Mouse (Mus musculus) left cerebral cortex, postnatal 36 days (tissue): Measurements from ENCODE around the gene Chrm3. TPM values are rescaled to one million over a fixed set of nuclear protein-coding genes. Genes with fewer than 3 reads are reported as not detected.
"Not testable (repeated sequence)": the region's sequence is repeated elsewhere in the genome, so short reads cannot be mapped to it uniquely, and the experiment has no call there.

Experiments
- DNase-seq, 2 experiments: peaks; one replicate each; pipeline ENCODE4 v3.0.0; 2021 to 2022; ENCODE audit warnings: low spot score in 2 of 2, mixed read lengths in 1 of 2
- intact Hi-C: fragments of 180-260 bp; cut with DNase I; formaldehyde crosslinking; loops from one replicate; pipeline ENCODE4 v1.15.1; 2025
- total RNA-seq, 2 experiments: library from RNA; stranded (reverse); gene quantifications; 2 replicates each; pipeline ENCODE4 v1.2.3; 2021

Gene Chrm3
- total RNA-seq, result 10 to 100 TPM; 54.9 to 68.4 TPM

DNA sequence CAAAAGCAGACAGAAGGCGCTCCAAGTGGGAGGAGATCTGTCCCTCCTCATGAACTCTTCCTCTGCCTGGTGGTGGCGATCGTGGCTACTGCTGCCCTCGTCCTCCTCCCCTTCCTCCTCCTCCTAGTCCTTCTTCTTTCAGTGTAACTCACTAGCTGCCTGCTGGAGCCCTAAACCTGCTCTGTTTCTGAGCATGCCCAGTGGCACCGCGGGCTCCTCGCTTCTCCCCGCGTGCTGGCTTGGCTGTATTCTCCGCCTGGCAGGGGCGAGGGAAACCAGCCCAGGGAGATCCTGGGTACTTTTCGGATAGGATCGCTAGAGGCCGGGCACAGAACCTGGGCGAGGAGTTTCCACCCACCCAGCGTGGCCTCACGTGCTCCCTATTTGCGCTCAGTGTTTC lies at the start of gene Chrm3:
Gene Chrm3 (minus strand): TSS at position 71 of the 400 bp plus-strand sequence.
- intact Hi-C loops, result no loop called here
- DNase-seq, result peak; percentile 74 to 84

DNA sequence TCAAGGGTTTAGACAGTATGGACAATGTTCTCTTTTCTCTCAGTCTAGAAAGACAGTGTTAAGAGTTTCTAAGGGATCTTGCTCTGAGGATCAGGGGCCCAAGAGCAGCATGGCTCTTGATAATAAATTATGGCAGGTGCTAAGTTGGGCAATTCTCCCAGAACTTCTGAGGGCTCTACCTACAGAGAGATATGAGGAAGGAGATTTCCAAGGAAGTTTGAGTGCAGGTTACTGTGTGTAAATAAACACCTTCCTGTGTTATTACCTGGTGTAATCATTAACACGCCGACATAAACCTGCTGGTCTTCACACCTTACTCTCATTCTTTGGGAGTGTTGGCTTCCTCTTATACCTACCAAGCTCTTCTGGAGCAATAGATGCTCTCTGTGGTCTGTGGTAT lies 33.7 kb upstream of the Chrm3 start:
- no peak for DNase-seq
- intact Hi-C loops, result no loop called here

DNA sequence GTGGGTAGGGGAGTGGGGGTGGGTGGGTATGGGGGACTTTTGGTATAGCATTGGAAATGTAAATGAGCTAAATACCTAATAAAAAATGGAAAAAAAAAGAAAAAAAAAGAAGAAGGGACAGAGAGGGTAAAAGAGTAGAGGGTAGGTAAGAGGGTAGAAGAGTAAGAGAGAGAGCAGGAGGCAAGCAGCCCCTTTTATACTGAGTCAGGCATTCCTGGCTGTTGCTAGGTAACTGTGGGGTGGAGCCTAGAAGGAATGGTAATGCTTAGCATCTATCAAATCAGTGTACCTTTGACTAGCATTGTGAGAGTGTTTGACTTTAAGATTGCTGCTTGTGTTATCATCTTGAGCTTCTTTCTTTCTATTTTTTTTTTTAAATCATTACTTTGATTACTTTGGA lies 14.8 kb upstream of the Chrm3 start:
- intact Hi-C loops, DNase-seq: not testable (repeated sequence)

DNA sequence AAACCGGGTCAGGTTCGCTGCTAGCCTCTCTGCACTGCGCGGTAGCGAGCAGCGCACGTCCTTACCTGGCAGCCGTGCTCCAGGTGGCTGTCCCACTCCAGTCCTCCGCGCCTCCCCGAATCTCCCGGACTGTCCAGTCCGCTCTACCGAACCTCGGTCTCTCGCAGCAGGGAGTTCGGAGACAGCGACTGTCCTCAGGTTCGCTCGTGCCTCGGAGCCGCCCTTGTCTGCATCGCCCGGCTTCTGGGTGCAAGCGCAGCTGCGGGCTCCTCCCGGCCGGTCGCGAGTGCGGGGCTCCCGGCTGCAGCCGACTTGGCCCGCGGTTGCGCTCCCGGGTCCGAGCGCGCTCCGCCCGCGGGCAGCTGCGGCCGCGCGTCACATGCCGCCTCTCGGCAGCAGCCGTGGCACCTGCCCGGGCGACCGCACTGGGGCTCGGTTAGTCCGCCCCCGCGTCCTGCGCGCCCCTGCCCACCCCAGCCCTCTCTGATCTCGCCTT lies 400 bp downstream of the Chrm3 start:
- intact Hi-C loops, result no loop called here

DNA sequence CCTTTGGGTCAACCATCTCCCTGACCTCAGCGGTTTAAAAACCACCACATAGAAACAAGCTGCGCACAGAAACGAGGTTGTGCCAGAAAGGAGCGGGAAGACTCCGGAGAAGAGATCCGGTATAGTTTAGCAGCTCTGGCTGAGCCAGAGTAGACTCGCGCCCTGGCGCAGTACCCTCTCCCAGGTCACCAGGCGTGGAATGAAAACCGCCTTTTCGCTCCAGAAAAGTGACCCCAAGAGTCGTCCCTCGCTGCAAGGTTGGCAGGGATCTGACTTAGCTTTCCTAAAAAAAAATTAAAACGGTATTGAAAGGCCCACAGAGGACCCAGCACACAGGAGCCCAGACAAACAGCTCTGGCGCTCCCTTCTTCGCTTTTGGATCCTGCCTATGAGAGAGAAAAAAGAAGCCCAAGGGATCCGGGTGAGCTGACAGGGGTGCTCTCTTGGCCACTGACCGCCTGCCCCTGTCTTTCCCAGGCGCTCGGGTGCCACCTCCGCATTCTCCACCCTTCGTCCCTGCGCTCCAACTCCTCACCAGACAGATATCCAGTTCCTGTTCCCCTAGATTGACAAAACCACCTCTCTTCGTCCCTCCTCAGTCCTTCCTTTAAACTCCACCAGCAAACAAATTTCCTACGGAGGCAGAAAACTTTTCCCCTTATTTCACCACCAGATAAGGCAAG lies 990 bp downstream of the Chrm3 start:
- peak; percentile 34 to 42 for DNase-seq
- intact Hi-C loops, result loop anchor here (5.0 to 10.0 kb wide), 2 partner anchors 117 to 355 kb away; no protein-coding TSS in a partner anchor

More for the DNA sequence above, 400 bp downstream of the Chrm3 start:
- peak; percentile 50 to 57 for DNase-seq

DNA sequence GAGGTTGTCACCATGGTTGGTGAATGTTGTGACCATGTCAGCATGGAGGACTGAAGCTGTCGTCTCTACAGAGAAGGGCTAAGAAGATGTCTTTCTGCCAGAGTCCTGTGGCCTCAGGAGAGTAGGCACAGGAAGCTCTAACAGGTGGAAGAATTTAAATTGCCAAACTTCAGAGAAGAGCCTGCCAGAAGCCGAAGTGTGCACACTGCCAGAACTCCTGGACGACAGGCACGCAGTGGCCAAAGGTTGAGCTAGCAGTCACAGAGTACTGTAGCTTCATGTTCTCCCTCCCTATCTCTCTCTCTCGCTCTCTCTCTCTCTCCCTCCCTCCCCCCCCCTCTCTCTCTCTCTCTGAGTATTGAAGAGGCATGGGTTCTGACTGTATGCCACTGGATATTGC lies 4.9 kb downstream of the Chrm3 start:
- intact Hi-C loops, result loop anchor here (5.0 to 10.0 kb wide), 2 partner anchors 113 to 359 kb away; no protein-coding TSS in a partner anchor
- no peak for DNase-seq

DNA sequence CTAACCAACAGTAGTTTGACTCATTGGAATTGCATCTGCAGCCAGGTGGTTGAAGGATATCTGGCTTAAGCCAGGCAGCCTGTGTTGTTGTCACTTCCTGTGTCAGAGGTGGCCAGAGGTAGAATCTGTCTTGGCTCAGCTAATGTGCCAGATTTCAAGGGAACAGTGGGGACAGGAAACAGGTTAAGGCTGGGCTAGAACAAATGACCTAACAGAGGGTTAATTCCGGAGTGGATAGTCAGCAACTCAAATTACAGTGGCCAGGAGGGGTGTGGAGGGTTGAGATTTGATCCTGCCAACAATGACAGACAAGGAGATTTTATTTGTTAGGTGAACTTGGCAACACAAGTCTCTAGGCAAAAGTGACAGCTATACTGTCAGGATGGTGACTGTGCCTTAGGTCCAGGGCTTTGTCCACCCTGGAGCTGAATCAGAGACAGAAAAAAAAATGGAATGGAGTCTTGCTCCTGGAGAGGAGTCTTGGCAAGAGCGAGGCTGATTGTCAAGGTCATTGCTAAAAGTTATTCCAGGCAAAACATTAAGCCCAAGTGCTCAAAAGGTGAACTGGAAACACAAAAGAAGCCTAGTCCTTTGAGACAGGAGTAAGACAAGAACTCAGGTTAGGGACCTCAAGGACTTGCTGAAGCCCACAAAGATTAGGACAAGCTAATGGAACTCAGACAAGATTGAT lies 5.6 kb downstream of the Chrm3 start:
- DNase-seq, result no peak
- intact Hi-C loops, result loop anchor here (5.0 to 10.0 kb wide), 2 partner anchors 113 to 360 kb away; no protein-coding TSS in a partner anchor

DNA sequence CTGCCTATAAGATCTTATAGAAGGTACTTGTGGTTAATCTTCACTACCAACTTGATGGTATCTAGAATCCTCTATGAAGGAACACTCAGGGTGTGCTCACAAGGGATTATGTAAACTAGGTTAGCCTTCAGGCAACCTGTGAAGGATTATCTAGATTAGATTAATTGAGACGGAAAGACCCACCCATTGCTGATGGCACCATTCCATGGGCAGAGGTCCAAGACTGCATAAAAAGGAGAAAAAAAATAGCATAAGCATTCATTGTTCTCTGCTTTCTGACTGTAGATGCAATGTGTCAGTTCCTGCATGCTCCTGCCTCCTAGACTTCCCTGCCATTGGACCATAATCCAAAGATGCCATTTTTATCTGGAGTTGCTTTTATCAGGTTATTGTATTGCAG lies 8.5 kb downstream of the Chrm3 start:
- no peak for DNase-seq
- intact Hi-C loops, result loop anchor here (10.0 kb wide), 1 partner anchor 363 kb away; no protein-coding TSS in a partner anchor

DNA sequence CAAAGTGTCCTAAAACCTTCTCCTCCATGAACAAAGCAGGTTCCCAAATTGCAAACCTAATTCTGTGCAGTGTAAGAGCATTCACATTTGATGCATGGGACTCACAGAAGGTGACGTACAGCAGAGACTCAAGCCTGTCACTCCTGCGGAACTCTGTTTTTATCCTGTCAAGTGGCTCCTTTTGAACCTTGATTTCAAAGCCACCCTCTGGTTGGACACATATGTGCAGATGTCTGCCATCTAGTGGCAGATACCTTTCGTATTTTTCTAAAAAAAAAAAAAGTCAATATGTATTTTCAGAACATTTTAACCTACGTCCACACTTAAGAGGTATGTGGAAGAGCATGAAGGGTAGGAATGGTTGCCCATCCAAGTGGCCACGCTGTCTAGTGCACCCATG lies 16.3 kb downstream of the Chrm3 start:
- intact Hi-C loops, result no loop called here

DNA sequence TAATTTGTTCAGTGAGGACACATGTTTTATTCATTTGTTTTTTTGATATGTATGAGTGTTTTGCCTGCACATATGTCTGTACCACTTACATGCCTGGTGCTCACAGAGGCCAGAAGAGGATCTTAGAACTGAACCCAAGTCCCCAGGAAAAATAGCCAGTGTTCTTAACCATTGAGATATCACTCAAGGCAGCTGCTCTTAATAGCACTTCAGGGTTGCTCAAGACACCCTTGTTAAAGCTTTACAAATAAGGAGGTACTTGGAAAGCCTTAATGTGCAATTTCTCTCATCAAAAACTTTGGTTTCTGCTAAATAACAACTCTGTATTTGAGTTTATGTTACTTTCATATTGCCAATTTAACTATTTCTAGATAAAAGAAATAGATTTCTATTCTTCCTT lies 25.1 kb downstream of the Chrm3 start:
- intact Hi-C loops, result no loop called here
- DNase-seq, result no peak

More for the DNA sequence above, 16.3 kb downstream of the Chrm3 start:
- DNase-seq, result no peak

DNA sequence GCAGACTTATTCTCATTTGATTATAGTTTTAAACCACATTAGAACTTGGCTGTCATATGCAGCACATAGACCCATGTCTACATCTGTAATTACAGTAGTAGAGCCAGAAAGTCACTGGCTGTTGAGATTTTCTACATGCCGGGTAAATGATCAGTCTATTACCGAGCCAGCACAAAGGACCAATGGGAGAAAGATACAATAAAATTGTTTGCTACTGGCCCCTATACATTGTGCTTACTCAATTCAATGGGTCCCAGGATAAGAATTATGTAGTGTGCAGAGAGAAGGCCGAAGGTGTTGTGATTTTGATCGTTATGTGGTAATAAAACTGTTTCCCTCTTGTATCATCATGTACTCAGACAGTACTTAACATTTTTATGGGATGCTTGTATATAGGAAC lies 27.9 kb downstream of the Chrm3 start:
- no peak for DNase-seq

DNA sequence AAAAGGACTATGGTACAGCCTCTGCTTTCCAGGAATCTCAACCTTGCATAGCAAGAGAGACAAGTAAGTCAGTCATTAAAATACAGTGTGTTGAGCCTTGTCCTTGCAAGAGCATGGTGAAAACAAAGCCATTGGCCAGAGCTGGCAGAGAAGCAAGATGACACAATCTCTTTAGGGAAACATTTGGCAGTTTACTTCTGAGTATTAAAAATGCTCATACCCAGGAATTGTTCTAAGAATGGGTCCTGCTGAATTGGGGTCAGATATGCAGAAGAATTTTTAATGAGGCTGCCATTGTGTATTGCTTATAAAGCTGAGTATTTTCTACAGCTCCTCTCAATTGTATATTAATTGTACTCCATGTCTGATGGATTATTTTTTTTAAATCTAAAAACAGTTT lies 50.8 kb downstream of the Chrm3 start:
- intact Hi-C loops, result no loop called here
- no peak for DNase-seq

More for the DNA sequence above, 27.9 kb downstream of the Chrm3 start:
- intact Hi-C loops, result no loop called here

DNA sequence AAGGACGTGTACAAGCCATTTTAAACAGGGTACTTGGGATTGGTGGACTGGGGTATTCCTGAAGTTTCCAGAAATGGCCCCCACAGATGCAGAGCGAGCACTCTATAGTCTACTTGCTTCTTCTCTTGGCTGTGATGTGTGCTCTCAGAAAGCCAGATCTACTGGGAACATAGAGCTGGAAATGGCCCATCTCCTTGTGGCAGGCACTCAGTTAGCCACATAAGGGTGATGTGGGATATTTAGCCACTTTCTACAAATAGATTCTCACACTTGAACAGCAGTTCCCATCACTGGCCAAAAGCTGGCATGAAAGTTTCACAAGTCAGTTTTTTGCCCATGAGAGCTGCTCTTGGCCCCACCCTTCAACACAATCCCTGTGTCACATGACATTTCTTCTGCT lies 65.5 kb downstream of the Chrm3 start:
- intact Hi-C loops, result no loop called here
- peak in 1 of 2 experiments; percentile 10 for DNase-seq

DNA sequence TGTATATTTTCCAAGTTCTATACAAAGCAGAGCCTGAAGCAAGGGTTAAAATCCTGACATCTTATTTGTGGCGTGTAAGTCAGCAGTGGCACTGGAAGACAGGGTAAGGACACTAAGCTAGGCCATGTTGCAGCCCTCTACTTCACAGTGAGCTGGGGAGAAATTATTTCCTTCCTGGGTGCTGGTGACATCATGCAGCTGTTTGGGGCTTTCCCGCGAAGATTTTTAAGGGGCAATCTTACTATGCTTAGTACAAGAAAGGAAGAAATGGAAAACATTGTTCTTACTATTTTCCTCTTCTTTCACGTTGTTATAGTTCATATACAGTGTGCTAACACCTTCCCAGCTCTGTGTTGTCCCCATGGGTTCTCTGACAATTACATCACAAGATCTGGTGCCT lies 76.3 kb downstream of the Chrm3 start:
- no peak for DNase-seq
- intact Hi-C loops, result no loop called here

DNA sequence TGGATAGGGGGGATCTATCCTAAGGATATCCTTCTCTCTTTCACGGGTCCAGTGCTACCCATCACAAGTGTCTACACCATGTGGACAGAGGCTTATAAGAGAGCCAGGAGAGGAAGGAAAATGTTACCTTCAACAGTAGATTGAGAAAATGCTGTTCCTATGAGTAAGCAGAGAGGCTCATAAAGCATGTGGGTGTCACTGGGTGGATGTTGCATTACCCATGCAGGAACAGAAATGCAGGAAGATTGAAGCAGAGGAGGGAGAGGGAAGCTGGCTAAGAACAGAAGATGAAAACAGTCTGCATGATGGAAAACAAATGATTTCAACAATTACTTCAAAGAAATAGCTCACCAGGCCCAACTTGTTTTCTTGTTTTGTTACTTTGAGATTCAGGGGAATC lies 85.7 kb downstream of the Chrm3 start:
- peak in 1 of 2 experiments; percentile 21 for DNase-seq

DNA sequence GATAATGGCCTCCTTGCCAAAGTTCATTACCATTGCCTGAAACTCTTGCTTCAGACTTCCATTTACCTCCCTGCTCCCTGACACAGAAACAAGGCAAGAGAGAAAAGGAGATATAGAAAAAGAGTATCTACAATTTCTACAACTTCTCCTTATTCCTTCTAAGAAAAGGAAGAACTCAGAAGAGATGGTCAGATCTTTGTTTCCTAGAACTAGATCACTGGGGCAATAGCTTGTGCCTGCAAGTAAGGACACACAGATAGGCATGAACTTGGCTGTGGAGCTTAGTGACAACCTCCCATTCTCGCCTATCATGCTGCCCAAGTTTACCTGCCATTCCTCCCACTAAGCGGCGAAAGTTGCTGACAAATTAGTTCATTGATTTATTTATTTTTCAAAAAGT lies 96.9 kb downstream of the Chrm3 start:
- no peak for DNase-seq
- intact Hi-C loops, result no loop called here

More for the DNA sequence above, 85.7 kb downstream of the Chrm3 start:
- intact Hi-C loops, result no loop called here

DNA sequence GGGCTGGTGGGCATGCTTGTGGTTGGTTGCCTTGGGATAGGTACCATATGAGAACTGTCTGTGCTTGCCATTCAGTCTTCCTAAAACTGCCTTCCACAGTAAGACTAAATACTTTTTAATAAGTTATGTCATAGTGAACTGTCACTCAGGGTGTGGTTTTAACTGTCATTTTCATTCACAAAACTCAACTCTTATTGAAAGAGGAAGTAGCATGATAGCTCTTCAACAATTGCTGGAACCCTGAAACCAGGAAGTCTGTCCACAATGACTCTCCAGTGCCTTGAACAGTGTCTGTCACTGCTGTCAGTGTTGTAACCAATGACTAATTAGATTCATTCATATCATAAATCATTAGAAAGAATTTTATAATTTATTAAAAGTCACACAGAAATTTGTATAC lies 107.6 kb downstream of the Chrm3 start:
- intact Hi-C loops, result no loop called here
- DNase-seq, result no peak

DNA sequence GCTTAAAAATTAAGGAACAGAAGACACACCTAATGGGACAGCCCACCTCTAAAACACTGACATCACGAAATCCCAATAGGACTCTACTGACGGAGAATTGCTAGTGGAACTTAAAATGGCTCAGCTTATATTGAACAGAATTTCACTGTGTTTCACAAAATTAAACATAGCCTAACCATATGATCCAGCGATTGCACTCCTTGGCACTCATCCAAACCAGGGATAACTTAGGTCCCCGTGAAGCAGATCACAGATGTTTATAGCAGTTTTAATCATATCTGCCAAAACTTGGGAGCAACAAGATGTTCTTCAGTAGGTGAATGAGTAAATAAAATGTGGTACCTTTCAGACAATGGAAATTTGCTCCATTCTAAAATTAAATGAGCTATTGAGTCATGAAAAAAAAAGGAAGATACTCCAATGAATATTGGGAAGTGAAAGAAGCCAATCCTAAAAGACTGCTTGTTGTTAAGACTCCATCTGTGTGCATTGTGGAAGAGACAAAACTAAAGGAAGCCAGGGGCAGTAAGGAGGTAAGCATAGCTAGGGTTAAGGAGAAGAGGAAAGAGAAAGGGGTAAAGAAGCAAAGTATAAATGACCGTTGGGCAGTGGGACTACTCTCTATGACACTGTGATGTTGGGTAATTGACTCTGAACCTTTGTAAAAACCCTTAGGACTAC lies 109.0 kb downstream of the Chrm3 start:
- no peak for DNase-seq
- intact Hi-C loops, result no loop called here

DNA sequence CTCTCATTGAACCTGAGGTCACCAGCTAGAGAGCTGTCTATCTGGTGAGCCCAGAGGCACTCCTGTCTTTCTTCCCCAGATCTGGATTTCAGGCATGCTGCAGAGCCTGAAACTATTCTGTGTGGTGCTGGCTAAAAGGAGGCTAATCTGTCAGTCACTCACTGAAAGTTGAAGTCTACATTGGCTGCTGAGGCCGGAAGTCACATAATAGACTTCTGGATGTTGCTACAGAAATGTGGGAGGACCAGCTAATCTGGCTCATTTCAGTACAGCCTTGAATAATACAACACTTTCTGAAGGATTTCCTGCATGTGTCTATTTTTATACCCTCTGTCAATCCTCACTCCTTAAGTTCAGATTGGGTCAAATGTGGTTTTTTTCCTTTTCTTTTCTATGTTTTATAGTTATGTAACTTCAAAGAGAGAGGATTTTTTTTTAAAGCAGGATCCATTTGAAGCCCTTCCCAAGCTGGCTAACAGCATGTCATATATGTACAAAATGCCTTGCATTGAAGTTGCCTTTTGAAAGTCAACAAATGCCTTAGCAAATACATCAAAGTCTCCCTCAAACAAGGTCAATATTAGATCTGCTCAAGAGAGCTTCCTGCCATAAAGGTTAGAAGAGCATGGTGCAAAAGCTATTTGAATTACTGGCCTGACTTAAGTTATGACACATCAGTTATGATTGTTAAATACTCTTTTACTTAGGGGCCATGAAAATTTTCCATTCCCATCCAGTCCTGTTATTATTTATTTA lies 116.2 kb downstream of the Chrm3 start:
- intact Hi-C loops, result loop anchor here (5.0 kb wide), 1 partner anchor 113 kb away; no protein-coding TSS in a partner anchor
- DNase-seq, result peak in 1 of 2 experiments; percentile 9
